Mouse (Mus musculus): Measurements from ENCODE around the gene Wdr95.

Wdr95 gene

DNA sequence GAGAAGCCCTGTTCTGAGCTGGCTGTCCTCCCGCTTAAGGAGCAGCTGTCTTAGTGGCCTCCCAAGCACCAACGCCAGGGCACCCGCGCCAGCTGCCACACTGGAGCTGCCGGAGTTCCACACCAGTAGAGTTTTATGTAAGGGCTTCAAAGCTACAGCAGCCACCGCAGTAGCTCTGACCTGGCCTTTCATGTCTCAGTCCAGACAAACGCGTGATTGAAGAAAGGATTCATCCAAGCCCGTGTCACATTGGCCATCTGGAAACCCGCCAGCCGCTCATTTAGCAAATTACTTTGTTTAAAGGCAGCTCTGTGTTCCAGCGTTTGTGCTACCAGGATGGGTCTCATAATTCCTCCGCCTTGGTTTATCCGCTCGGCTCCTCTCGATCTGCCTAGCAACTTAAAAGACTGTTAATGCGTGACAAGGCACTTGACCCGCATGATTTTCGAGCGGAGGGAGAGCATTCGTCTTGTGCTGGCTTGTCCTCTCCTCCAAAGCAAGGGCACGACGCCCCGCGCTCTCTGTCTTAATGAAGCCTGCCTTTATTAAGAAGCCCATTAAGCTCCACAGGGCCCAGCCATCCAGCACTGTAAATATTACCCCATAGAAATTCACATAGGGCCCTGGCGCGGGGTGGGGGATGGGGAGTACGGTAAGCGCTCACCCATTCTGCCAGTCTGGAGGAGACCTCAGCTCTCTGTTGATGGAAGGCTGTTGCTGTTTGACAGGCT is at the start of gene Wdr95:
Gene Wdr95, plus strand, starts transcription at position 681 of the 731 bp plus-strand sequence.
- no peak for DNase-seq (ENCODE audit: extremely low read depth, low read depth, low spot score)

DNA sequence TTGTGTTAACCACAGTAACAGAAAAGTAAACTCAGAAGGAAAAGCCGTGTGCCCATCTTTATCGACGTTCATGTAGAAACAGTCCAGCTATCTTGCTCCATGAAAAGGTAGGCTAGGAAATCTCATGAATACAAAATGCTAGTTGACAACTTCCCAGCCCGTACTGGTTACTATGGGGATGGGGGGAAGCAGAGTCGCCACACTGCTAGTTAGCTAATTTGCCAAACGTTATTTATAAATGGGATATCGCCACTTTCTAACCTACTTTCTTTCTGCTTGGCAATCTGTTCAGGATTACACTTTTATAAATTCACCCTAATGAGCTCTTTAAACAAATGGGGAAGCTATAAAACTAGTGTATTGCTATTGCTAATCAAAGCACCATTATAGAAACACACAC is 46.6 kb upstream of the Wdr95 start:
- DNase-seq (ENCODE audit: extremely low read depth, low read depth, low spot score) = no peak

DNA sequence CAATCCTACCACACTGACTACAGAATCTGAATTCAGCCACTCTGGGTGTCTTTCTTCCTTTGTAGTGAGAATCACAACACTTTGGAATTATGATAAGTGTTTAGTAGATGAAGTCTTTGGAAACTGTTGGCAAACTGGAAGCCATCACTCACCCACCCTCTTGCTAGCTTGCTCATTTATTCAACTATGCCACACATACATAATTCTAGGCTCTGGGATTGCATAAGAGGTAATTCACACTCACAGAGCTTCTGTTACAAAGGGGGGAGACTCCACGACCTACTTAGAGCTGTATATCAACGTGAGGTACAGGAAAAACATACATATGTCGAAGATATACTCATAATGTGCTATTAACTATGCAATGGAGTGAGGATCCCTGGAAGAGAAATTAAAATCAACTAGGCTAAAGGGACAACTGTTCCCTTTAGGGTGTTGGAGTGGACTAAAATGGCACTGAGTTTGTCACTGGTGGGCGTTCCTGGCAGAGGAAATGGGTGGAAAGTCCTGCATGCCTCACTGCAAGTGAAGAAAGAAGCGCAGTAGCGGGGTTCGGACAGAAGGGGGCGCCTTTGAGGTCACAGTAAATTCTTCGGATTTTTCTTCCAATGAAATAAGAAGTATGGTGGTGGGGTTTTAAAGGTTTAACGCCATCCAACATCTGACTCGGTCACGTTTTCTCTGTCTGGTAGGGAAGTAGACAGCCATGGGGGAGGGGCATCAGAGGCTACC is 45.0 kb upstream of the Wdr95 start:
- no peak for DNase-seq (ENCODE audit: extremely low read depth, low read depth, low spot score)

DNA sequence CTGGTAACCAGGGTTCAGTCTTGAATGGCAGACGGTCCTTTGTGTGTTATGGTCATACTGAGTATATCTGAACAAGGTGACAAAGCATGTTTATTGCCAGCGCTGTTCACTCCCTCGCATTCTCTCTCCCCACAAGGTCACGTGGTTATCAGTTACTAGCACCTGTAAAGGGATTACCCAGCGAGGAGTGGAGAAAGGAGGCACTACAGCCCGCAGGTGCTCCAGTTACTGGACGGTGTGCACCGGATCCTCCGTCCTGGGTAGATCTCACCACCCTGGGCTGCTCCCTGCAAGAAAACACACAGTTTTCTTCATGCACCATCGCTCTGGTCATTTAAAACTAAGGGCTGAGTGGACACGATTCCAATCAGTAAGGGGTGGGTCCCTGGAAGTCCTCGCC is 44.2 kb upstream of the Wdr95 start:
- no peak for DNase-seq (ENCODE audit: extremely low read depth, low read depth, low spot score)

DNA sequence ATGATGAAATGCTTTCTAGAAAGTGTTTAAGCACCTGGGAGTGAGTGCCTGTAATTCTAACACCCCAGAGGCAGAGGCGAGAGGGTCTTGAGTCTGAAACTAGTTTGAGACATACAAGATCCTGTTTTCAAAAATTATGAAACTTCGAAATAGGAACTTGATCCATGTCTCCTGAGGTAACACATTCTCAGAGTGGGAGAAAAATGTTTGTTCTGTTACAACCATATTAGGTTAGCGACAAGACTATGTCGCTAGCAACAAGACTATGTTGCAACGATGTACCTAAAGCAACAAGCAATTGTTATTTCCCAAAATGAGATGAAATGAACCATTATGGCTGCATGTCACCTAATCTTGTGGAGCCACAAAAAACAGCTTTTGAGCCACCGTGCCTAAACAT is 43.0 kb upstream of the Wdr95 start:
- DNase-seq (ENCODE audit: extremely low read depth, low read depth, low spot score) = no peak

DNA sequence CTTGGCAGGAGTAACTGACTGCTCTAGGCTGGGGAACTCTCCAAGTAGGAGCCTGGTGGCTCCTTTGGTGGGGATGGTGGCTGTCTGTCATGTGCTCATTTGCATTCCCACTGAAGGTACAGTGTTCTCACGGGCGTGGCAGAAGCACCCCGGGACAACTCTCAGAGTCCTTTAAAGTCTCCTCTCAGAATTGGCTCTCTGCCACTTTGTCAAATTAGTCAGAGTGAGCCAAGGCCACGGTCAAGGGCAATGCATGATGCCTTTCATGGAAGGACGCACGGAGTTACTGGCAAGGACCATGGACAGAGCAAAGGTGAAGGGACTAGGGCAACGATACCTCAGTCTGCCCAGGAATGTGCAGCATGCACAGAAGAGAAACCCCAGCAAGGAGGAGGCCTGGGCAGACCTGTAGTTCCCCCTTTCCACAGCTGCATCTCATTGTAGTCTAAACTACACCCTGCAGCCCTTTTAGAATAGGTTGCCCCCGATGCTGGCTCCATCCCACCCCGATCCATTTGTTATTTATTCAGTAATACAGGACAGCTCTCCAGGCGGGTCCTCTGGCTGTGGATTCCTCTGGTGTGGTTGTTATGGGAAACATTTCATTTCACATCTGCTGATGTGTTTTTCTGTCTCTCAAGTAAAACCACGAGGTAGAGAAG is 40.0 kb upstream of the Wdr95 start:
- DNase-seq (ENCODE audit: extremely low read depth, low read depth, low spot score) = no peak

DNA sequence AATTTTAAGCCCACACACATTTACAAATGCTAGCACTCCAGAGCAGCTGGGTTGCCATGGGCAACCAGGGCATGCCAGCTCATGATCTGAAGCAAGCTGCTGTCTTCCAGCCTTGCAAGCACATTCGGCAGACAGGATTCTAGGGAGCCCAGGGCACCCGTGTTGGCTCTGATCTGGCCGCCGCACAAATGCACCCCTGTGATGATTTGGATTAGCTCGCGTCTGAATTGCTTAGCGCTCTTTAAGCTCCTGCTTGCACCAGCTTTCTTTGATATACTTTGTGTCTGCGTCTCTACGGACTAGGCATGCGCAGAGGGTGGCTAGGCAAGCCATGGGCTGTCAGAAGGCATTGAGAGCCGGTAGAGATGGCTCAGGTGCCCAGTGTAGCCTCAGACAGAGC is 39.3 kb upstream of the Wdr95 start:
- DNase-seq (ENCODE audit: extremely low read depth, low read depth, low spot score) = no peak

DNA sequence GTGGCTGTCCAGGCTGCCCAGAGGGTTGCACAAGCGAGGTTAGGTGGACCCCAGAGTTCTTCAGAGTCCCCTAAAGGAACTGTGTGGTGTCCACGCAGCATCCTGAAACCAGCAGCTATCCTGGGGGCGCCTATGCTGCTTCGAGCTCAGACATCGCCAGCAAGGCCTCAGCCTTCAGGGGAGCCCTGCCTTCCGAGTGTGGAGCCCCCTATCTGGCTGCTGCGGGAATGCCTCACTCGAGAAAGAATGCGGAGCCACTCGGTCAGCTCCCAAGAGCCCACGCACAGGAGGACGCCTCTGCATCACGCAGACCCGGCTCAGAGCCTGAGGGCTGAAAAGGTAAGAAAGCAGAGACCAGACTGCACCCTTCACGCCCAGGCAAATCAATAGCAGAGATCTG is 38.2 kb upstream of the Wdr95 start:
- DNase-seq (ENCODE audit: extremely low read depth, low read depth, low spot score) = no peak

DNA sequence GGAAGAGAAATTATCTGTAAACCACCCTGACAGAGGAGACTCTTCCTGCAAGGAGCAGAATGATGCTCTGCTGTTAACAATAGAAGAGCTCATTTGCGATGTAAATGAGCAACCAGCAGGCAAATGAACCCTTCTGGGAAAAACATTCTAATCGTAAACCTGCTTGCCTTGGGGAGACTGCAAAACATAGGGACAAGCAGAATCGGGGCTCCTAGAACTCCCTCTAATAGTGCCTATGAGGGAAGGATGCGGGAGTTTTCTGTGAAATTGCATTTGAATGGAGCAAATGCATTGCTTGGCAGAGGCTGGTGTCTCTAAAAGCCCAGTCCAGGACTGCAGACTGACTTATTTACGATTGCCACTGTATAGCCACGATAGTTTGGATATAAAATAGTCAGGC is 32.8 kb upstream of the Wdr95 start:
- no peak for DNase-seq (ENCODE audit: extremely low read depth, low read depth, low spot score)

DNA sequence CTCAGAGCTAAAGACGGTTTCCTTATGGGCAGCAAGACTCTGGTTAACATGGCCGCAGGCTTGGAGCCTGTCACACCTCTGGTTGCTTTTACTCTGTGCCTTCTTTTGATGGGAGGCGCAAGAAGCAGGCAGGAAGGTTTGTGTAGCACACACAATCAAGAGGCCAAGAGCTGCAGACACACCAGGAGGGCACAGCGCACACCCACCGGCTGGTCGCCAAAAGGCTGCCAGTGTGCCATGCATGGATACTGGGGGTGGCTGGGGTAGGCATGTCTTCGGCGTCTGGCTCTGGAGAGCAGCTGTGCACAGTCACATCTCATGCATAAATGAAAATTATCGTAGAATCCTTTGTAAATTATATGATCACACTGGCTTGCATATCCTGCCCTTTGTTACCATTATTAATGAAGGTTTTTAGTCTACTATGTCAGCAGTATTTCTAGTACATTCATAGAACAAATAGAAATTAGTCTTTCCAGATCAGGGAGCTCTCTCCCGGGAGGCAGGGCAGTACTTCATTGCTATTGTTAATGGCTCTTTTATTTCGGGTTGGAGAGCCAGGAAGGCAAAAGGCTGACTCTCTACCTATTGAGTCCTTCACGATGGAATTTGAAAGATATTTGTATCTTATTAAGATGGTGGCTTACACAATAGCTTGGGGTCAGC is 31.9 kb upstream of the Wdr95 start:
- DNase-seq (ENCODE audit: extremely low read depth, low read depth, low spot score) = no peak

DNA sequence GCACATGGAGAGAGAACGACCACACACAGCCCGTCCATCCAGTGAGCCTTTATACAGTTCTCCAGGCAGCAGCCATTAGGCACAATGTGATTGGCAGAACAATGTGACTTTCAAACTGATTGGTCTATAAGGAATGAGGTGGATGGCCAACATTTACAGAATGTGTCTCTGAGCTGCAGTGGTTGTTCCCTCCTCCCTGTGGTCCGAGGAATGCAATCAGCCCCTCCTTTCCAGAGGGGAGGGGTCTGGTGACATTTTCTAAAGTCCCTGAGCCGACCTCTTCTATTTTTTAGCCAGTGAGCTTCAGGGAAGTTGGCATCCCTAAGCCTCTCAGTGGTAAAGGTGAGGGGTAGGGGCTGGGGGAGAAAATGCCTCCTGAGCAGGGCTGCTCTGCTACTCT is 28.5 kb upstream of the Wdr95 start:
- no peak for DNase-seq (ENCODE audit: extremely low read depth, low read depth, low spot score)

DNA sequence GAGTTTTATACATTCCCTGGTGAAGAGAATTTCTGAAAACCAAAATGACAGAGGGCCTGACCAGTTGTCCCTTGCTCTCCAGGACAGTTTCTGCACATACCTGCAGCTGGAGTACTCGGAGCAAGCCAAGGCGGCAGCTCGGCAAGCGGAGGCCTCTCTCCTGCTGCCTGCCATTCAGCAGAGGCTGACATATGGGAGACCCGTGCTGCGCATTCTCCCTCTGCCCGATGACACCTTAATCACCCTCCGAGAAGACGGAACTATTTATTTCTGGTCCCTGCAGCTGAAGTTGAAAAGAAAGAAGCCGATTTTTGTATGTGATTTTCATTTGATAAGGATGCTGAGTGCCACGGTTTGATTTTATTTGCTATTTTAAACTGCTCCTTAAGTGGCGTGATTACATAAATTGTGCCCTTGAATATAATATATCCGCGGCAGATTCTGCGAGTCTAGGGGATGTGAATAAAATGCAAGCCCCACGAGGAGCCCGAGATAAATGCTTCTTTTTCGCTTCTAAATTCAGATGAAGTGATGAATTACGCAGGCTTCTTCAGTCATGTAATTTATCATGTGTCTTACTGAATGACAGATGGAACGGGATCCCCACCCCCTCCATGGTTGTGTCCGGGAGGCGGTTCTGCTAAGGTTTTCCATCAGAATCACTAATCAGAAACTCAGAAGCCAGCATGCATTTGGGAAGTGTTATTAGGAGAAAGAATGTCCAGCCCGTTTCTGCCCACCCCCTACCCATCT is 24.9 kb upstream of the Wdr95 start:
- DNase-seq (ENCODE audit: extremely low read depth, low read depth, low spot score) = no peak

DNA sequence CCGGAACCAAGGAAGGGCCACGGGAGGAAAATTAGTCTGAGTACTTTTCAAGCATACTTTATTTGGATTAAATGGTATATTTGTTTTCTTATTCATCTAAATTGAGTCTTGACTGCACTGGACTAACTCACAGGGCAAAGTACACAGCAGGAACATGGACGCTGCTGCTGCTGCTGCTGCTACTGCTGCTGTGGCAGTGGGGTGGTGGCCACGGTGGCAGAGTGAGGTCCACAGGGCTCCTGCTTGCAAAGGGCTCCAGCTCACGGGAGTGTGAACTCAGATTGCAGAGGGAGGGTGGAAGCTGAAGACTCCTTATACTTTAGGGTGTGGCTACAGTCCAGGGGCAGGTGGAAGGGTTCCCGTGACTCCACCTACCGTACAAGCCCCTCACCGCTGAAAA is 23.5 kb upstream of the Wdr95 start:
- DNase-seq (ENCODE audit: extremely low read depth, low read depth, low spot score) = no peak

DNA sequence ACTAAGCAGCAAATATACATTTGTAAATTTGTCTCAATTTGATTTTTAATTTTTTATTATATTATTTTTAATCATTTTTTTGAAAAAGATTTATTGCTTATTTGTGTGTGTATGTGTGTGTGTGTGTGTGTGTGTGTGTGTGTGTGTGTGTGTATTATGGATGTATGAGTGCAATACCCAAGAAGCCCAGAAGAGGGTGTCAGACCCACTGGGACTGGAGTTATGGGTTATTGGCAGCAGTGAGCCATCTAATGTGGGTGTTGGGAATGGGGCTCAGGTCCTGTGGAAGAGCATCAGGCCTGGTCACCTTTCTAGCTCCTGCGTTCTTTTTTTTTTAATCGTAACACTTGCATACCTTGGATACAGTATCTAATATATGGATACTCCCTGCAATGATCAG is 22.4 kb upstream of the Wdr95 start:
- no peak for DNase-seq (ENCODE audit: extremely low read depth, low read depth, low spot score)

DNA sequence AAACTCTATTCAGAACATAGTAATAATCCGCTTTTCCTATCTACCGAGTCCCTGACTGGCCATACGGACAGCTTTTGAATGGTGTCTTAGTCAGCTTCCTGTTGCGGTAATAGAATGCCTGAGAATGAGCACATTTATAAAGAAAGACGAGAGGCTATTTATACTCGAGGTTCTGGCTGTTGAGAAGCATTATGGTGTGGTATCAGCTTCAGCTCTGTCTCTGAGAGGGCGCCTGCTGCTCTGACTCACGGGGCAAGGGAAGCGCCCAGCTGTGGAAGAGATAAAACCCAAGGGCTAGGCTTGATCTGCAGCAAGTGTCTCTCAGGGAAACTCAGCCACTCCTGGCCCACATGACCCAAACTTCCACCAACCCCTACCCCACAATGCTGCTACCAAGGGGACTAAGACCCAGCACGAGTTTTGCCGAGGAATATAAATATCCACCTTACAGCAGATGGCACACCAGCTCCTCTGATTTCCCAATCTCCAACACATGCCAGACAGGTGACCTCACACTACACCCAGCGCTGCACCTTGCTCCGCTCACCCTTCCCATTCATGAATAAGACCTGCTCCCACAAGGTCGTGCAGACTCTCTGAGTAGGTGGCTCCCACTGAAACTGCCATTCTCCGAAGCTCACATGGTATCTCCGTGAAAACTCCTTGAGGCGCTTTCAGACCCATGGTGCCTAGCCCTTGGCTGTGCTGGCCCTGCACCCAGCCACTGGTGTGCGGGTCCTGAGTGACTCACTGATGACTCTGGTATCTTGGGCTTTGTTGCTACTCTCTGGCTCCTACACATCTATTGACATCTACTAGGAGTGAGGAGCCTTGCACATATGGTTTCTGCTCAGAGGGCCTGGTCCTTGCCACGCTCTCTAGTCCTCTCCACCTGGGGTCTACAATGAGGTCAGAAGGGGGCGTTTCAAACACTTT is 20.1 kb upstream of the Wdr95 start:
- DNase-seq (ENCODE audit: extremely low read depth, low read depth, low spot score) = no peak

DNA sequence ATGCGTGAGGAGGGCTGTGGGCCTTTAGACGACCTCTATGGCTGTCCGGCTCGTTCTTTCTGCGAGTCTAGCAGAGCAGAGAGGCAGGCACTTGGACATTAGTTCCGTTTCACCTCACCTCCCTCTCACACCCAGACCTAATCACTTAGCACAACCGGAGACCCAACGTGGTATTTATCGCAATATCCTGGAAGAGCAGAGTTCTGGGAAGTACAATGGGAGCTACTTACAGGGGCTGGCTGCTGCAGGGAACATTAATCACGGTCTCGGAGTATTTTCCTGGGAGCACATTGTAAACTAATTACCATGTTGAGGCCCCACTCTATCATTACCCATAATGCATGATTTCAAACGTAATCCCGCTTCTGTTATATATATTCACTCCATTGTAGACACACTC is 18.2 kb upstream of the Wdr95 start:
- no peak for DNase-seq (ENCODE audit: extremely low read depth, low read depth, low spot score)

DNA sequence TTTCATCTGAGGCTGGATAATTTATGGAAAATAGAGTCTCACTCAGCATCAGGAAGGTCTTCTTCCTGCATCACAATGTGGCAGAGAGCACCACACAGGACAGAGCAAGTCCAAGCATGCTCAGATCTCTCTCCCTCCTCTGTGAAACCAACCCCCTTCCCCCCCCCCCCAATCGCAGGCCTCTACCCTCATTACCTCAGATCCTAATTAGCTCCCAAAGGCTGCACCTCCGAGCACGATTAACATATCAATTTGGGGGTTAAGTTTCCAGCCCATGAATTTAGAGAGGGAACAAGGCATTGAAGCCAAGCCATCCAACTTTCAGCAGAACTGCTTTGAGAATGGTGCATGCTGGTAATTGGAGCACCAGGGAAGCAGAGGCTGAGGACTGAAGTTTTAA is 15.8 kb upstream of the Wdr95 start:
- no peak for DNase-seq (ENCODE audit: extremely low read depth, low read depth, low spot score)

DNA sequence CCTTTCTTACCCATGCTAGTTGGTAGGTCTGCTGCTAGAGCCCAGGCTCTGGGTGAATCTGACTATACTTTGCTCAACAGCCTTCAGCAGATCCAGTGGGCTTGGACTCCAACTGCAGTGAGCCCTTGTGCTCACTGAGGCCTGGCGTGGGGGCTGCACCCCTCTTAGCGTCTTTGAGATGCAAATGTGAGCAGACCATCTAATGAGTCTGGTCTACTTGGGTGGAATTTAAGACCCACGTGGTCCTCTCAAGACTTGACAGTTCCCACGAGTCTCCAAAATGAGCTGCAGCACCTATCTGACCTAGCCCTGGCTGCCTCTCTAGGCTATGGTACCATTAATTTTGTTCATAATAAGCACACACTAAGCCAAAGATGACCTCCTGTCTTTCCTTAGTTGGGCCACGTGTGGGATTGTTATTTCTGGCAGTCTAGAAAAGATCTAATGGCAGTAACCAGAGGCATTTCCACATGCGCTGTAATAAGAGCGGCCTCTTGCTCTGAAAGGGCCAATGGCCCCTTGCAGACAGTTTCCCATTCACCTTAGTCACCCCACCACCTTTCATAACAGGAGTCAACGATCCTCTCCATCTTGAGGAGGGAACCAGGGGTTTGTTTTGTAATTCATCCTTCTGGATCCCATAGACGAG is 14.9 kb upstream of the Wdr95 start:
- DNase-seq (ENCODE audit: extremely low read depth, low read depth, low spot score) = no peak

DNA sequence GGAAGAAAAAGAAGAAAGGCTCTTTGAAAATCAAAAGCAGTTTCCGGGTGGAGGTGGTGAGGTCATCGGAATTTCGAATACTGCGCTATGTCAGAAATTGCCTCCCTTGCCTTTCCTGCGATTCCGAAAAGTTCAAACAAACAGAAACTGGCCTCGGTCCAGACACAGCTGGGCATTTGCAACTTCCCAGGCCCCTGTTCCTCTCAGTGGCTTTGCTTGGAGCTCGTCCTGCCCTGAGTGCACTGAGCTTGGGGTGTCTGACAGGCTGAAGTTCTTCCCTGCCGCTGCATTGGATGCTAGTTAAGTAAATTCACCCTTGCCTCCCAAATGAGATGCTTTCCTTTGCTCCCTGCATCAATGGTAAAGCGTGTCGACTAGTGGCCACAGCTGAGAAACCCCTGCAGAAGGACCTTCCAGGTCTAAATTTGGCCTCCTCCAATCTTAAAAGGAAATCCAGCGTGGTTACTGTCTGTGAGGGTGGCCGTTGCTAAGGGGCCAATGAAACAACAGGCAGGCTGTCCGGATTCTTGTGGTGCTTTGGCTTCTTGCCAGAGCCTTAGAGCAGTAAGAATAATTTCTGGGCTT is 14.3 kb upstream of the Wdr95 start:
- DNase-seq (ENCODE audit: extremely low read depth, low read depth, low spot score) = no peak
